Mouse (Mus musculus) cerebellum, postnatal 4 days (tissue): Measurements from ENCODE around the gene Grm1.

Experiments used
- DNase-seq, 2 experiments: peaks; one replicate each; pipeline ENCODE4 v3.0.0; 2022; ENCODE audit warnings: low spot score in 2 of 2, mixed read lengths in 1 of 2

Gene Grm1

GRCm38 (mm10) chr10:10726501-10726900, 355.7 kb downstream of the Grm1 start:
- no peak for DNase-seq

- peak in 1 of 2 experiments; percentile 21 for DNase-seq
These were observed 371.3 kb downstream of the Grm1 start for GRCm38 (mm10) chr10:10710837-10711236.

- no peak for DNase-seq
These were observed 371.8 kb downstream of the Grm1 start for GRCm38 (mm10) chr10:10710359-10710758.

GRCm38 (mm10) chr10:10708031-10708430, 374.1 kb downstream of the Grm1 start:
- no peak for DNase-seq

GRCm38 (mm10) chr10:10701326-10701725, 380.8 kb downstream of the Grm1 start:
- DNase-seq, result no peak

GRCm38 (mm10) chr10:10700903-10701302, 381.3 kb downstream of the Grm1 start:
- DNase-seq, result no peak

- DNase-seq, result no peak
These were observed 384.7 kb downstream of the Grm1 start for GRCm38 (mm10) chr10:10697497-10697896.

- peak in 1 of 2 experiments; percentile 10 for DNase-seq
These were observed 392.4 kb downstream of the Grm1 start for GRCm38 (mm10) chr10:10689668-10690223.

GRCm38 (mm10) chr10:10688907-10689667, 393.1 kb downstream of the Grm1 start:
- peak in 1 of 2 experiments; percentile 13 for DNase-seq

- no peak for DNase-seq
These were observed 401.1 kb downstream of the Grm1 start, which contains the start of gene Gm10944 for GRCm38 (mm10) chr10:10681048-10681447. Gene Gm10944 (plus strand): TSS chr10:10681348.

GRCm38 (mm10) chr10:10659976-10660375, 422.2 kb downstream of the Grm1 start:
- no peak for DNase-seq

GRCm38 (mm10) chr10:10659161-10659560, 423.0 kb downstream of the Grm1 start:
- no peak for DNase-seq

- peak in 1 of 2 experiments; percentile 21 for DNase-seq
These were observed 425.5 kb downstream of the Grm1 start for GRCm38 (mm10) chr10:10656621-10657020.

- no peak for DNase-seq
These were observed 426.2 kb downstream of the Grm1 start for GRCm38 (mm10) chr10:10655991-10656390.
